Mouse (Mus musculus) layer of hippocampus, postnatal 36 days (tissue): ENCODE data around the gene Gpr146. TPM values are rescaled to one million over a fixed set of nuclear protein-coding genes. Genes with fewer than 3 reads are reported as not detected.
"Not testable (repeated sequence)": the region's sequence is repeated elsewhere in the genome, so short reads cannot be mapped to it uniquely, and the experiment has no call there.

Source experiments
- DNase-seq, 2 experiments: peaks; one replicate each; pipeline ENCODE4 v3.0.0; 2022
- total RNA-seq, 2 experiments: library from RNA; stranded (reverse); gene quantifications; 2 replicates each; pipeline ENCODE4 v1.2.3; 2021

Gene Gpr146
- total RNA-seq, 2 experiments from 2014 or later: 11.0 to 13.1 TPM

DNA sequence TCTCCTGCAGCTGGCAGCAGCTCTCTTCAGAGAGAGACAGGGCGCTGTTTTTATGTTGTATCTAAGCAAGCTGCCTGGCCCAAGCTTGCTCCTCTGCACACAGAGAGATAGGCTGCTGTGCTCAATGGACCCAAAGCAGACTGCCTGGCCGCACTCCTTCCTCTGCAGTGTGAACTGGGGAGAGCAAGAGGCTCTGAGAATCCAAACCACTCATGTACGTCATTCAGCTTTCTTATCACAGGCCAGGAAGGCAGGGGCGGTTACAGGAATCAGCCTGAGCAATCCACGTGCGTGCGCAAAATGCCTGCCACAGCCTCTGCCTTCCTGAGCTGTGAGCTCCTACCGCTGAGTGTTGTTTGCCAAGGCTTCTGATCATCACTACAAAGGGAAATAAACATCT is 5.3 kb downstream of the Gpr146 start:
- no peak for DNase-seq

DNA sequence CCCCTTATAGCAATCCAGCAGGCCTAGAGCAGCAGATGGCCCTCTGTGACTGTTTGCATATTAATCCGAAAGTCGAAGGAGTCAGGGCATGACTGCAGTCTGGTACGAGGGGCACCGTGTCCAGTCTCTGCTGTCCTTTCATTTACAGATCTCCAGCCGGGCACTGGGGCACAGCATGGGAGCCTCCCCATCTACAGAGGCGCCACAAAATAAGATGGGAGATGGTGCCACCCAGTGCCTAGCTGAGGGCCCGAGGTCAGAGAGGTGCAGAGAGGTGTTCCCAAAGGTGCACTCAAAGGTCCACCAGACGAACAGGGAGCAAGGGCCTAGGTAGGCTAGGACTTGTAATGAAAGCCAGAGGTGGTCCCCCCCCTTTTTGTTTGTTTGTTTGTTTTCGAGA is 5.7 kb downstream of the Gpr146 start:
- DNase-seq: no peak

DNA sequence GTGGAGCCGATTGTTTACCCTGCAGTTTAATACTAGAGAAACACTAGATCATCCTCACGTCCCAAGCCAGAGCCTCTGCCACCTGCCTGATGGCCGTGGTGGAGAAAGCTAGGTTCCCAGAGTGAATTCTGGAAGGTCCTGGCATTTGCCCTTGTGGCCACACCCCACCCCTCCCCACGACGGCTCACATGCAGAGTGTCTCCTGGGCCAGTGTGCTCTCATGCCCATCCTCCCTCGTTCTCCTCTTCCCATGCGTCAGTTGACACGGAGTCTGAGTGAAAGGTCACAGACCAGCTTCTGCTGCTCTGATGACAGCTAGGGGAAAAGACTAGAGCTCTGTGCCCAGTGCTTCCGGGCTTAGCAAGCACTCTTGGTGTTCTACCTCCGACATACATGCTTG is 7.0 kb downstream of the Gpr146 start:
- DNase-seq: no peak

DNA sequence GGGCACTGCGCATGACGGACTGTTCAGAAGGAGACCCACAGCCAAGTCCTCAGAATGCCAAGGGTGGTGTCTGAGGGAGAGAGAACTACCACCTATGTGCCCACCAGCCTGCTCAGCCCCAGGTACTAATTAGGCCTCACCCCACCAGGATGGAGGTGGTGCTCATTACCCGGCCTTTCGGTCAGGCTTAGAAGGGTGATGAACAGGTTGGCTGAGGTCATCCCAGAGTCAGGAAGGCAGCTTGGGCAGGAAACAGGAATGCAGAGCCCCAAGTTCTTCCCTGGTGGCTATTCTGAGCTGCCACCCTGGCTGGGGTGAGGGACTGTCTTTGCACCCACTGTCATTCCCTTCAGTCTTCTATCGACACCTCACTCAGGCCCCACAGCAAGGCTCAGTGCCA is 8.6 kb downstream of the Gpr146 start:
- no peak for DNase-seq

DNA sequence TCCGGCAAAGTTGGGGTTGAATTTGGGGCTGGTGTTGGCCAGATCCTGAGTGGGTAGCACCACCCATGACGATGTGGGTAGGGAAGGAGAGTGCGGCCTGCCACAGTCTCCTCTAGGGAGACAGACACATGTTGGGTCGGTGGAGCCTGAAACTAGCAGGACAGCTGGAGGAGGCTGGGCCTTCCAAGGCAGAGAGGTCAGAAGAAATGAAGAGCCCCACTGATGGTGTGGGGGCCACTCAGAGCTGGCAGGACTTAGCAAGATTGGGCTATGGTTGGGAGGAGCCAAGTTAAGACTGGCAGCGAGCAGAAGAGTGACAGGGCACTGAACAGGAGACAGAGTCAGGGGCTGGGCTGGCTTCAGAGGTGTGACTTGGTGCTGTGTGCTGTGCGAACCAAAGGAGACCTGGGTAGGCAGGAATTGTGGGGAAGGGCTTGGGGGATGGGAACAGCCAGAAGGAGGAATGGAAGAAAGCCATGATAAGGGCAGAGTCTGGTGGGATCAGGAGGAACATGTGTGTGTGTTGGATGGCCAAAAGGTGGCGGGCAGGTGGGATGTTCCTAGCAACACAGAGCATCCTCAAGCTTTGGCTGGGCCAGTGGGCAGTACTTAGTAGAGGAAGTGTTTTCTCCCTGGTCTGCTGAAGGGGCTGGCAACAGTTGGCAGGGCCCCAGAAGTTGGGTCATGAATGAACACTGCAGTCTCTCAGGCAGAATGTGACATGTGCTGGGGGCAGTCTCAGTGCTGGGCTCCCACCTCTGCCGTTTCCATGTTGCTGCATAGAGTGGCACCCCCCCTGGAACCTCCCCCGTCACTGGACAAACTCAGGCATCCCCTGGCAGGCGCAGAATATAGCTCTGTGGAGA is 10.1 kb downstream of the Gpr146 start:
- DNase-seq: no peak

DNA sequence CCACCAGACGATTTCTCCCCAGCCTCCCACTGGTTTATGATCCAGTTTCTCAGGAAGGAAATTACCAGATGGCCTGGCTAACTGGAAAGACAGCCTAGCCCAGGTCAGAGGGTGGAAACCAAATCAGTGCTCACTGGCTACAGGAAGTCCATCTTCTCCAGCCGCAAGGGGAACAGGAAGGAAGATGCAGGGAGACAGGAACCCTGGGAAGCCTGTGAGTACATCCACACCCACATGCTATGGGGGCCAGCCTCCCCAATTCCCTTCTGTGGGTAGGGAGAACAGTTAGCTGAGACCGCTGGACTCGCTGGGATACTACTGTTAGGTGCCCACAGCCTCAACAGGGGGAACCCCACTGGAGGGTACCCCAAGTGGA is 10.7 kb downstream of the Gpr146 start:
- DNase-seq: no peak

DNA sequence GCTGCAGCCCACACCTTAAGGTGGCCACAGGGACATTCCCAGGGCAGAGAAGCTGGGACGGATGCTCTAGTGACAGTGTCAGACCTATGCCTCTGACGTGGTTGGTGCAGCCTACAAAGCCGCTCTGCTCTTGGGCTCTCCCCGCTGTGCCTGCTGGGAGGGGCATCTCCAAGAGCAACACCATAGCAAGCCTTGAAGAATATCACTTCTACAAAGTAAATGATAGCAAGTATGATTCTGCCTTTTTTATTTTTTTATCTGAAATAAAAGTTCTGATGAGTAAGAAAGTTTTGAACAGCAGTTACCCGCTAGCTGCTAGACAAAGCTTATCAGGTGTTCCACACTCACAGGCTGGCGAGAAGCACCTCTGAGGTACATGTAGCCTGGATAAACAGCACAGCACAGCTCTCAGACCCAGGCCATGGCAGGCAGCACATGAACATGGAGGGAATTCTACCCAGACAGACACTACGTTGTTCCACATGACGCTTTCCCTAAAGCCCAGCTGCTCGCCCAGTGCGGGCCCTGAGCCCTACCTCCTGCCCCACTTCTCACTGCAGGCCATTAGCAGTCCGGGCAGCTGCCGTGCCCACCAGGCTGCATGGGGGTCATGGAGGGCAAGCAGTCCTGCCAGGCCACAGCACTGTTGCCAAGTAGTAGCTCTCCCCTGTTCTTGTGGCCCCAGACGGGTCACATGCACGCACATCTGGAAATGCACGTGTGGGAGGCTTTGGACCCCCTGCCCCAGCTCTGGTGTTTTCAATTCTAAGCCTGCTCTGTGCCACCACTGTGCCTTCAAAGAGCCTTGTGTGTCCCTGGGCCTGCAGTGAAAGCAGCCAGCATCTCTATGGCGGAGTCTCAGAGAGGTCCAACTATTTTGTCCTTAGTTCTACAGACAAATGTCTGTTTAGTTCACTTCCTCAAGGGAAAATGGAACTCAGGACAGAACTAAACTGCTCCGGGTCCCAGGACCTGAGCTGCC is 11.5 kb downstream of the Gpr146 start:
- DNase-seq: peak; percentile 55 to 73

DNA sequence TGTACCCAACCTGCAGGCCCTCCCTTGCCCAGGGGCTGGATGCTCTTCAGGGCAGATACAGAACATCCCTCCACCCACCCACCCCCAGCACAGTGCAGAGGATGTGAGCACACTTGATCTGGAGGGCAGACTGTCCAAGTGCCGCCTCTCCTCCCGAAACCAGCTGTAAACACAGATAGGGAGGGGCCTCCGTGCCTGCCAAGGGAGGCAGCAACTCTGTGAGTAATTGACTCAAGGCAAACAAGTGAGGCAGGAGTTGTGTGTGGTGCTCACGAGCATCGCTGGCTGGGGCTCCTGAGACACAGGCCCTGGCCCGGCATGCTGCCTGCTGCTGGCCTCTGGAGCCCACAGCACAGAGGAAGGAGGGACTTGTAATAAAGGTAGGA is 12.2 kb downstream of the Gpr146 start:
- DNase-seq: peak; percentile 46 to 60

DNA sequence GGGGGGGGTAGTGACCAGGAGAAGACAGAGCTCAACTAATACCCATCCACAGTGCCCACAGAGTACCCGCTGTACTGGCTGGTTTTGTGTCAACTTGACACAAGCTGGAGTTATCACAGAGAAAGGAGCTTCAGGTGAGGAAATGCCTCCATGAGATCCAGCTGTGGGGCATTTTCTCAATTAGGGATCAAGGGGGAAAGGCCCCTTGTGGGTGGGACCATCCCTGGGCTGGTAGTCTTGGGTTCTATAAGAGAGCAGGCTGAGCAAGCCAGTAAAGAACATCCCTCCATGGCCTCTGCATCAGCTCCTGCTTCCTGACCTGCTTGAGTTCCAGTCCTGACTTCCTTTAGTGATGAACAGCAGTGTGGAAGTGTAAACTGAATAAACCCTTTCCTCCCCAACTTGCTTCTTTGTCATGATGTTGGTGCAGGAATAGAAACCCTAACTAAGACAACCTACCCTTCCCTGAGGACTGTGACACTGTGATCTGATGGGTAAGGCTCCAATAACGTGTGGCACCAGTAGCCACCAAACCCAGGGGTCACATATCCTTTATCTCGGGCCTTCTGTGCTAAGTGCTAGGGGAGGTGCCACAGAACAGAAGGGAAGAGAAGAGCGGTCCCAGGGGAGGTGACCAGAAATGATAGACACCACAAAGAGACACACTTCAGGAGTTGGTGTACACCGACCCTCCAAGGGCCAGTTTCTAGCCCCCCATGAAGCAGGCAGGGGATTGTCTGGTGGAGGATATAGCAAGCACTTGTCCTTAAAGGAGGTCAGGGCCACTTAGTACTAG is 13.0 kb downstream of the Gpr146 start:
- DNase-seq: not testable (repeated sequence)

DNA sequence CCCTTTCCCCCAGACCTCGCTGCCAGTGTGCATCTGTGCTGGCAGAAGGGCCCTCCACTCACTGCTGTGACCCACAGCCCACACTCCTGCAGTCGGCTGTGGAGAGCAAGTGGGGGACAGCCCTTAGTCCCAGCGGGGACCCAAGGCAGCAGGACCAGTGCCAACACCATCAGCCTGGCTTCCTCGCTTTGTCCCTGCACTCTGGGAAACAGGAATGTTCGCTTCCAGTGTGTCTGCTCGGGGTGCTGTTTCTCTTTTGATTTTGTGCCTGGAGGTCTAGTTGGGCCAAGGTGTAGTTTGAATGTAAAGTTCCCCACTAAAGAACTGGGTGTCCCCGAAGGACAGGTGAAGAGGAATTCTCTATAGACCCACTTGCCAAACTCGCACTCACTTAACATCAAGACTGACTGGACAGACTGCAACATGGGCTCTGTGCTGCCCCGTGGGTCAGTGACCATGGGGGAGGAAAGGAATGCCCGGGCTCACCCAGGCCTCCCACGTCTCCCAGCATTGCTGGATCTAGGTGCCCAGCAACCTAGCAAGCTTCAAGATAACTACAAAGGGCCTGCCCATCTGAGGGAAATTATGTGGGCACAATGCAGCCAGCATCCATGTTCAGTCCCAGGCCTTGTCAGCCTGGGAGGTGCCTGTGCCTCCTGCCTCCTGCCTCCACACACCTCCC is 14.0 kb downstream of the Gpr146 start:
- DNase-seq: no peak

DNA sequence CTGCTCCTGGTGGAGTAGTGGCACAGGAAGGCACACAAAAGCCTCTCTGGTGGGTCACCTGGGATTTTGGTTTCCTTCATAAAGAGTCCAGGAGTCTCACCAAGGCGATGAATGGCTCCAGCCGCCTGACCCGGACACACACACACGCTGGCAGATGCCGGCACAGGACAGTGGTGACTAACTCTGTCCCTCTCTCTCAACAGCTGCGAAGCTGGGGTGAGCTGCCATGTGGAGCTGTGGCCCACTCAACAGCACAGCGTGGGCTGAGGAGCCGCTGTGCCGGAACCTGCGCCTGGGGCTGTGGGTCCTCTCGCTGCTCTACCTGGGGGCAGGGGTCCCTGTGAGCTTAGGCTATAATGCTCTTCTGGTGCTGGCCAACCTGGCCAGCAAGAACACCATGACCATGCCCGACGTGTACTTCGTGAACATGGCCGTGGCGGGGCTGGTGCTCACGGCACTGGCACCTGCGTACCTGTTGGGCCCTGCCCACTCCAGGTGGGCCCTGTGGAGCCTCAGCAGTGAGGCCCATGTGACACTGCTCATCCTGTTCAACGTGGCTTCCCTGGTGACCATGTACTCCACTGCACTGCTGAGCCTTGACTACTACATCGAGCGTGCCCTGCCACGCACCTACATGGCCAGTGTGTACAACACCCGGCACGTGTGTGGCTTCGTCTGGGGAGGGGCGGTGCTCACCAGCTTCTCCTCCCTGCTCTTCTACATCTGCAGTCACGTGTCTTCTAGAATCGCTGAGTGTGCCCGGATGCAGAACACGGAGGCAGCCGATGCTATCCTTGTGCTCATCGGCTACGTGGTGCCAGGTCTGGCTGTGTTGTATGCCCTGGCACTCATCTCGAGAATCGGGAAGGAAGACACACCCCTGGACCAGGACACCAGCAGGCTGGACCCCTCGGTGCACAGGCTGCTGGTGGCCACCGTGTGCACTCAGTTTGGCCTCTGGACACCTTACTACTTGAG is 15.0 kb downstream of the Gpr146 start:
- DNase-seq: no peak

DNA sequence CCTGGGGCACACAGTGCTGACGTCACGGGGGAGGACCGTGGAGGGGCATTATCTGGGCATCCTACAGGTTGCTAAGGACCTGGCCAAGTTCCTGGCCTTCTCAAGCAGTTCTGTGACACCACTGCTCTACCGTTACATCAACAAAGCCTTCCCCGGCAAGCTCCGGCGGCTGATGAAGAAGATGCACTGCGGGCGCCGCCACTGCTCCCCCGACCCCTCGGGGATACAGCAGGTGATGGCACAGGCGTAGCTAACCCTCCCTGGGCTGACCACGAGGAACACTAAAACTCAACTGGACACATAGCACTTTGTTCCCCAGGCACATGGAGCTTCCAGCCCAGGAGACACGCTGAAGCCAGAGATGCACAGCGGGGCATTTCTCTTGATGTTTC is 15.7 kb downstream of the Gpr146 start:
- DNase-seq: no peak

DNA sequence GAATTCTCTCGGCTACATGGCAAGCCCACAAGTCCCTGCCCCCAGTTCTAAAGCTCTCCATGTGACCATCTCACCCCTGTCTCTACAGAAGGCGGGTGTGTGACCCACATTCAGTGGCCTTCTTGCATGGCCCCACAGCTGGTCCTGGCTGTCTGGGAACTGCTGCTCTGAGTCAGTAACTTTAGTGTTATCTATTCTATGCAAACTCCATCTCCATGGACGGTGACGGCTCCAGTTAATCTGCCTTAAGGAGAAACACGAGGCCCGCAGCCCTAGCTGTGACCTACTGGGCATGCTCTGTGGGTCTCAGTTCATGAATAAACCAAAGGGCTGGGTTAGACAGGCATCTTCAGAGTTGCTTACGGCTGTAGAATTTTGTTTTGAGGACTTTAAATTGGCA is 16.9 kb downstream of the Gpr146 start:
- DNase-seq: no peak

DNA sequence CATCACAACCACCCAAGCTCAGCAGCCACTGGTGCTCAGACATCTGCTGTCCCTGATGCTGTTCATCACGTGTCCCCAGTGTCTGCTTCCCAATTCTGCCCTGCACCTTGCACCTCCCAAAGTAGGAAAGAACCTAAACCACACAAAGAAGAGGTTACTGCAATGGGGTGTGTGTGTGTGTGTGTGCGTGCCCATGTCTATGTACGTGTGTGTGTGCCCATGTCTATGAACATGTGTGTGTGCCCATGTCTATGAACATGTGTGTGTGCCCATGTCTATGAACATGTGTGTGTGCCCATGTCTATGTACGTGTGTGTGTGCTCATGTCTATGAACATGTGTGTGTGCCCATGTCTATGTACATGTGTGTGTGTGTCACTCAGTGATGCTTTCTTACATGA is 18.0 kb downstream of the Gpr146 start:
- no peak for DNase-seq

DNA sequence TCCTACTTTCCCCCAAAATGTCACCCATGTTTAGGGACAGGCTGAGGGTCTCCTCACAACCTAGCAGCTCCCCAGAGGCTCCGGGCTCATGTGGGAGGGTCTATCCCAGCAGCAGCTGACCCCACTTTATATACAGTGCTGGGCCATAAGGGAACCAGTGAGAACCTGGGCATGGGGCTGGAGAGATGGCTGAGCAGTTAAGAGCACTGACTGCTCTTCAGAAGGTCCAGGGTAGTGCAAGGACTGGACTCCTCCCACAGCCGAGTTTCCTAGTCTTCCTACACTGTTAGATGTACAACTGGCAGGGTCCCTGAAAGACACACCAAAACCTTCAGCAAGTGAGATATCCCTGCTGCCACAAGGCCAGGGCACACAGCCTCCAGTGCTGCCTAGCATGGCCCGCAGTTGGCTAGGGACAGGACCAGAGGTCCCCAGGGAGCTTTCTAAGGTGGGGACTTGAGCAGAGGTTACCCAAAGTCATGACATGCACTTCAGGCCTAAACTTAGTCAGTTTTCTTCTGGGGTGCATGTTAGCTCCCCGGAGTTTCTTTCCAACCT is 19.9 kb downstream of the Gpr146 start:
- DNase-seq: no peak

DNA sequence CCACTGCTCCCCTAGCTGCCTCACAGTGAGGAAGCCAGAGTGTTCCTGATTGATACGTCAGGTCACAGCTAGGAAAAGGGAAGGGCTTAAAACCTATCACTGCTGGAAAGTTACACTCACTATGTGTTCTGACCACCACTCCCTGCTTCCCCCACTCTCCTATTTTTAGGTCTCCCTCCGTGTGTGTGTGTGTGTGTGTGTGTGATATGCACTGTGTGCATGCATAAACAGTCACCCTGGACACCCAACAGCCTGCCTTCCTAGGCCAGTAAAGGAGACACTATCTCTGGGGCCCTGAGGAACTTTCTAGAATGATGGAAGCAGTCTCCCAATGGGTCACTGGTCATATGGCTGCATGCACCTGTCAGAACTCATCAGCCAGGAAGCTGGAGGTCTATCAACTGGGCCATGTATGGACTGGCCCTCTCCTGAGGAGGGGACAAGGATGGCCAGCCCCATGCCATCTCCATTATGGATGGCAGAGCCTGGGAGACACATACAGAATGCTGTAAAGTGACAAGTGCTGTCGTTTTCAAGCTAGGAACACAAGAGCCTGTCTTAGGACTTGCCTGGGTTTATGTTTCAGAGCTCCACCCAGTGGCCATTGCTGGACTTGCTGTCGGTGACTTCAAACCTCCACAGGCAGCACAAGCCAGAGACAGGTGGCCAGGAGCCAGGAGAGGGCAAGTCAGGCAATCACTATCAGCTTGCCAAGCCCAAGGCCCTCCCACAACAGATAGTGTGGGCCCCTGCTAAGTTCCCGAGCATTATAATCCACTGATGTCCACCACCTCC is 20.7 kb downstream of the Gpr146 start:
- DNase-seq: peak; percentile 88

DNA sequence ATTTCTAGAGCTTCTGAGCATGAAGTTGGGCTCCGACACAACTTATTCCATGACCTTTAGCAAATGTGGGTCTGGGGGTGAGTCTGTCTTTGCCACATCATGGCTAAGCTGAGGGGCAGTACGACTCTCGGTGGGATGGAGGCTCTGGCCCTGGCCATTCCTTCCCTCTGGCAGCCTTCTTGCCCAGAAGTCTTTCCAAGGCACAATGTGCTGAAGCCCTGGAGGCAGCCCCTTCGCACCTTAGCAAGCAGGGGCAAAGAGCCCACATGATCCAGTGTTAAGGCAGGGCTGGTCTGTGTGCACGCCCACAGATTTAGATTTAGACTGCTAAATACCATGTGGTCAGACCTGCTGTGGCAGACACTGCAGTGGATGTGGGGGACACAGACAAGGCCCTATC is 21.3 kb downstream of the Gpr146 start:
- no peak for DNase-seq

DNA sequence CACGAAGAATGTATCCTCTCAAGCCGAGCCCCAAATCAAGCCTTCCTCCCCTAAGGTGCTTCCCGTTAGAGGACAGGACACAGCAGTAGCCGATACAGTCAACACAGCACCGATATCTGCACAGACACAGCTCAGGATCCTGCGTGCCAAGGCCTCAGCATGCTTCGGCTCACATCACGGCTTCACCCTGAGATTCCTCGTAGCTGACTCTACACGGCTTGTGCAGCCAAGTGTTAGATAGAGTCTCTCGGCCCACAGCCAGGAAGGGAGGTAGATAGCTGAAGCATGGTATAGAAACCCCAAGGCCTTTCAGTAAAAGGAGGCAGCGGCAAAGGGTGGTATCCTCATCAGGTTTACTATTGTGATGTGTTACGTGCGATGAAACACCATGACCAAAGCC is 22.5 kb downstream of the Gpr146 start:
- no peak for DNase-seq

DNA sequence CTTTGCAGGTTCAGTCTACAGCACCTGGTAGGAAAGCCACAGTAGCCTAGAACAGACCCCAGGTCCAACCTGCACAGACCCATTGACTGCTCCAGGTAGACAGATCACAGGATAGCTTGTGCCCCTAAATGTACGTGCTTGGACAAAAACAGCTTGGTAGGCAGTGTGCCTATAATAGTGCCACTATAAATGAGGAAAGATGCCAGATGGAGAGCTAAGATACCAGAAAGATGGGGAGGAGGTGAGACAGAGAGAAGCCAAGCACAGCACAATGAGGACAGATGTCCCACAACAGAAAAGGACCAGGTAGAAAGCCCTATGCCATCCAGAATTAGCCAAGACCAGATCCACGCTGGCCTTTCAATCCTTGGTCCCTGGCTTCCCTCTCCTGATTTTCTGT is 24.6 kb downstream of the Gpr146 start:
- no peak for DNase-seq
